Mouse (Mus musculus) cortical plate, adult 2 months (tissue): ENCODE measurements at regions not wholly inside any gene's neighbourhood (a gene's known extent, or its start where the extent isn't known, plus 50 kb on each side); places are given as distances from the start of the nearest gene placed in this dataset.

ENCODE experiments used
- CTCF ChIP-seq: fragments of 200-500 bp; IDR thresholded peaks from 2 replicates; pipeline ENCODE4 v1.5.1; 2011; ENCODE audit warnings: mild to moderate bottlenecking, control low read depth, low read length; ENCODE audit not compliant: insufficient read depth; ENCODE audit errors: extremely low read depth
- POLR2A ChIP-seq: fragments of 200-500 bp; IDR thresholded peaks from 2 replicates; pipeline ENCODE4 v1.6.1; 2011; ENCODE audit warnings: mild to moderate bottlenecking, low read length, control low read depth; ENCODE audit not compliant: insufficient read depth; ENCODE audit errors: extremely low read depth

DNA sequence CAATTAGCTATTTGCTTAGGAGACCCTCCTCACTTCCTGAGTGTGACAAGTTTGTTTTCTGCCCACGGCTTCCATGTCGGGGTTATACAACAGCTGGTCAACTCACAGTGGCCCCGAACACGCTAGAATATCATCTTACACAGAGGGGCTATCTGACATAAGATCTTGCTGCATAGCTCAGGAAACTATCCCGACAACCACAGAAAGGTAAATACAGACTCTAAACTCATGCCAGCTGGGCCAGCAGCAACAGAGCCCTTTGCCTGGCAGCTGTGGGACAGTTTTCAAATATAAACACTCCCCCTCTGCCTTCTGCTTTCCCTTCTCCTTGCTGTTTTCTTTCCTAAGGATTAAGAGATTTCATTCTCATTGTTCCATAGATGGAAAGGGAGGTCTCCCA, 352.5 kb downstream of the Tns1 start:
- TF ChIP-seq CTCF (no peak), POLR2A (no peak)
